Mouse (Mus musculus): ENCODE measurements around the gene Tmem41a. TPM values are rescaled to one million over a fixed set of nuclear protein-coding genes. Genes with fewer than 3 reads are reported as not detected.
"Not testable (repeated sequence)": the region's sequence is repeated elsewhere in the genome, so short reads cannot be mapped to it uniquely, and the experiment has no call there.

Tmem41a gene
- polyA plus RNA-seq (2012; rRNA removed): 4.3 and 4.7 TPM in 2 replicates

DNA sequence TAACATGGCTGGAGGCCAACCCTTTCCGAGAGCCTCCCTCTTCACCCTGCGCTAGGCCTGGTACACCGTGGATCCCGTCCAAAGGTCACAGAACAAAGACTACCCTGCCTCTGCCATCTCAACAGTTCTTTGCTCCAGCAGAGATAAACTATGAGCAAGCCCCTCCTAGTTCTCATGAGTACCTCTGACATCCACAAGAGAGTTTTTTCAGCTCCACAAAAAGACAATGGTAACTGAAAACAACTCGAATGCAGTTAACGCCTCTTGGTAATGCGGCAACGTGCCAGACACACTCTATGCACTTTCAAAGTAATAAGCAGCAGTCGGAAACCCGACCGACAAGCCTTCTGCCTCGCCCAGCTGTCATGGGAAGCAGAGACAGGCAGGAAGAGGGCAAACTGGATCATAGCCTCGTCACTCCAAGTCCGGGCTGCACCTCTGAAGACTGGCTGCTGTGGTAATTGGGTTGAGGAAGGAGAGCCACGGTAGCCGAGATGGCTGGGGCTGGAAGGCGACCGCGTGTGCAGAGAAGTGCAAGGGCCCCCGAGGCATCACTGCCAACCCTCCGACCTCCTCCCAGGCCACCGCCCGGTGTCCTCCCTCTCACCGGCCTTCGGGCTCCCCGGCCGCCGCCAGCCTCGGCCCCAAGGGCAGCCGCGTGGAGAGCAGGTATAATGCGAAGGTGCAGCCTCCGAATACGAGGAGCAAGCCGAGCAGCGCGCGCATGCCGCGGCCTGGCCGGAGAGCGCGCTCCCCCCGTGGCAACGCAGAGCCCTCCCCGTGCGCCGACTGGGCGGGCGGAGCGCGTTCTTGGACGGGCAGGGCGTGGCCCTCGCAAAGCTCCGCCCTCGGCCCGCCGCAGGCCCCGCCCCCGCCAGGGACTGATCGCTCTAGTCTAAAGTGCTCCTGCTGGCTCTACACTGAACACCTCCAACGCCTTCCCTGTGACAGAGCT, at the start of gene Tmem41a:
TSS of gene Tmem41a (minus strand) at position 792 of the 955 bp plus-strand sequence.
- no peak within 1 kb of the TSS for H3K27ac ChIP-seq (ENCODE audit: insufficient read depth, low read length)
- TF ChIP-seq POLR2A (IDR thresholded peaks at IDR 0.05; ENCODE audit: low read depth, low read length) (no peak), CTCF (IDR thresholded peaks at IDR 0.05; ENCODE audit: extremely low read depth, insufficient read depth, insufficient read length, insufficient replicate concordance) (no peak)

DNA sequence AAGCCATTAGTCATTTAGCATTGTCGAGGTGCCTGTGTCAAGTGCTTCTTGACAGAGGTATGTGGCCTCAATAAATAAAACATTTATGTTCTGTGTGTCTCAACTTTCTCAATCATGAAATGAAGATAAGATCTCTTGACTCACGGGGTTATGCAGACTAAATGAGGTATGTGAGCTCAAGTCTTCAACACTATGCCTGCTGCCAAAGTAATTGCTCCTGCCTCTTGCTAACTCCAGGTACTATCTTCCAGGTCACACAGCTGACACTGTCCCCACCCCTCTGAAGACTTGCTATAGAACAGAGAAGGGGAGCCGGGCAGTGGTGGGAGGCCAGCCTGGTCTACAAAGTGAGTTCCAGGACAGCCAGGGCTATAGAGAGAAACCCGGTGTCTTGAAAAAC, 49.0 kb upstream of the Tmem41a start:
- WGBS: 56% methylated on average over 4 of the region's 4 CpGs
- no peak for DNase-seq (ENCODE audit: low read depth in 1 of 2, low spot score in 2 of 2)
- no peaks in the 10 kb centered on the region for H3K27me3 ChIP-seq (ENCODE audit: control insufficient read depth, insufficient read depth, low read length)

More for the DNA sequence above, at the start of gene Tmem41a:
- H3K36me3 ChIP-seq (ENCODE audit: control insufficient read depth, insufficient read depth, low read length): no peaks in the 10 kb centered on the region
- WGBS: 4% methylated on average over 63 of the region's 63 CpGs
- peak within 1 kb of the TSS; percentile 70 for H3K4me3 ChIP-seq (ENCODE audit: extremely low read depth, insufficient read depth, insufficient read length)
- peak; percentile 32 to 82 for DNase-seq (ENCODE audit: low read depth in 1 of 2, low spot score in 2 of 2)
- no peaks in the 10 kb centered on the region for H3K27me3 ChIP-seq (ENCODE audit: control insufficient read depth, insufficient read depth, low read length)
- H3K4me1 ChIP-seq (ENCODE audit: control insufficient read depth, insufficient read depth, insufficient read length): peaks cover 3% of the 10 kb centered on the region; the same call in 1 of the 2 replicates

DNA sequence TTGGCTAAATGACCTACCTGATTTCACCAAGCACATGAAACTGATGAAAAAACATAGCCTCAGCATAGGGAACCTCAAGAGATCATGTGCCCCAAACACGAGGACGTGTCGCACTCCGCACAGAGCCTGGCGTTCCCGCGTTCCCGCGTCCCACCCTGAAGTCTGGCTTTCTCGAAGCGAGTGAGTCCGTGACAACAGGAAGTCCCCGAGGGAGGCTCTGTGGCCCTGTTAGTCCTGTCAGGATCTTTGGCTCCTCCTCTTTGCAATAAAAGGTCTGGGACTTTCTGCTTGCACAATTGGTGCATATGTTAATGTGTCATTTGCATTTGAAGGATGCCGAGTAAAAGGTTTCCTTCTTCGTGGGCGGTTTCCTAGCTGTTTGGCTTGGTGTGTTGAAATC, 48.0 kb upstream of the Tmem41a start, which contains the start of gene Liph:
TSS of gene Liph (minus strand) at position 360 of the 400 bp plus-strand sequence.
- Histone ChIP-seq H3K27ac (ENCODE audit: insufficient read depth, low read length) (no peak within 1 kb of the TSS), H3K36me3 (ENCODE audit: control insufficient read depth, insufficient read depth, low read length) (no peaks in the 10 kb centered on the region), H3K27me3 (ENCODE audit: control insufficient read depth, insufficient read depth, low read length) (no peaks in the 10 kb centered on the region), H3K4me3 (ENCODE audit: extremely low read depth, insufficient read depth, insufficient read length) (peak within 1 kb of the TSS; percentile 21; the same call in 1 of the 2 replicates), H3K4me1 (ENCODE audit: control insufficient read depth, insufficient read depth, insufficient read length) (no peaks in the 10 kb centered on the region)
- 32% methylated on average over 16 of the region's 16 CpGs for WGBS
- no peak for DNase-seq (ENCODE audit: low read depth in 1 of 2, low spot score in 2 of 2)
- no peak for TF ChIP-seq POLR2A (IDR thresholded peaks at IDR 0.05; ENCODE audit: low read depth, low read length)
- TF ChIP-seq CTCF (IDR thresholded peaks at IDR 0.05; ENCODE audit: extremely low read depth, insufficient read depth, insufficient read length, insufficient replicate concordance): no peak

More for the DNA sequence above, 49.0 kb upstream of the Tmem41a start:
- TF ChIP-seq CTCF (IDR thresholded peaks at IDR 0.05; ENCODE audit: extremely low read depth, insufficient read depth, insufficient read length, insufficient replicate concordance): no peak
- no peak for TF ChIP-seq POLR2A (IDR thresholded peaks at IDR 0.05; ENCODE audit: low read depth, low read length)
- no peaks in the 10 kb centered on the region for H3K4me1 ChIP-seq (ENCODE audit: control insufficient read depth, insufficient read depth, insufficient read length)
- no peak overlapping the region for H3K4me3 ChIP-seq (ENCODE audit: extremely low read depth, insufficient read depth, insufficient read length)
- no peaks in the 10 kb centered on the region for H3K36me3 ChIP-seq (ENCODE audit: control insufficient read depth, insufficient read depth, low read length)
- H3K27ac ChIP-seq (ENCODE audit: insufficient read depth, low read length): no peak overlapping the region

DNA sequence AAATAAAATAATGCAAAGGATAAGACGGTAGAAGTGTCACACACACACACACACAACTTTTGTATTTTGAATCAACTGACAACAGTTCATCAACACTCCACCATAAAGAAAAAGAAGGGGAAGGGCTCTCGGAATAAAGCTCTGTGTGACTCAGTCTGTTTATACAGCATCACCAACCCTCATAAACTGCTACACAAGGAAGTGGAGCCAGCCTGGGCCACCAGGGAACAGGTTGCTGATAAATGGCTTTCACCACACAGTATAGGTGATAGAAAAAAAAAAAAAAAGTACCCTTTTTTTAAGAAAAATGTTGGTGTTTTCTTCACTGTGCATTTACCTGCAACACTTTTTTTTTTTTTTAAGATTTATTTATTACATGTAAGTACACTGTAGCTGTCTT, 44.4 kb upstream of the Tmem41a start:
- Histone ChIP-seq H3K36me3 (ENCODE audit: control insufficient read depth, insufficient read depth, low read length) (no peaks in the 10 kb centered on the region), H3K27me3 (ENCODE audit: control insufficient read depth, insufficient read depth, low read length) (no peaks in the 10 kb centered on the region), H3K4me3 (ENCODE audit: extremely low read depth, insufficient read depth, insufficient read length) (no peak overlapping the region), H3K27ac (ENCODE audit: insufficient read depth, low read length) (no peak overlapping the region), H3K4me1 (ENCODE audit: control insufficient read depth, insufficient read depth, insufficient read length) (no peaks in the 10 kb centered on the region)
- WGBS: 89% methylated on average over 2 of the region's 2 CpGs
- no peak for DNase-seq (ENCODE audit: low read depth in 1 of 2, low spot score in 2 of 2)
- no peak for TF ChIP-seq CTCF (IDR thresholded peaks at IDR 0.05; ENCODE audit: extremely low read depth, insufficient read depth, insufficient read length, insufficient replicate concordance)
- no peak for TF ChIP-seq POLR2A (IDR thresholded peaks at IDR 0.05; ENCODE audit: low read depth, low read length)

DNA sequence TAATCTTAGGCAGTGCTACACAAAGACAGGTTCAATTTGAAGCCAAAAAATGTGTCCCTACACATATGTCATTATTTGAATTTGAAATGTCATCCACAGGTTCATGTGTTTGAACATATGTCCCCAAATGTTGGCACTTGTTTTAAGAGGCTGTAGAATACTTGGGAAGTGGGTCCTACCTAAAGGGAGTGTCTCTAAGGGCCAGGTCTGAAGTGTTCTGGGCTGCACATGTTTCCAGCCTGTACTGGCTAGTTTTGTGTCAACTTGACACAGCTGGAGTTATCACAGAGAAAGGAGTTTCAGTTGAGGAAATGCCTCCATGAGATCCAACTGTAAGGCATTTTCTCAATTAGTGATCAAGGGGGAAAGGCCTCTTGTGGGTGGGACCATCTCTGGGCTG, 43.5 kb upstream of the Tmem41a start:
- not testable (repeated sequence) for H3K27ac ChIP-seq (ENCODE audit: insufficient read depth, low read length); H3K36me3 ChIP-seq (ENCODE audit: control insufficient read depth, insufficient read depth, low read length); H3K4me1 ChIP-seq (ENCODE audit: control insufficient read depth, insufficient read depth, insufficient read length); H3K27me3 ChIP-seq (ENCODE audit: control insufficient read depth, insufficient read depth, low read length); DNase-seq (ENCODE audit: low read depth in 1 of 2, low spot score in 2 of 2); H3K4me3 ChIP-seq (ENCODE audit: extremely low read depth, insufficient read depth, insufficient read length)

DNA sequence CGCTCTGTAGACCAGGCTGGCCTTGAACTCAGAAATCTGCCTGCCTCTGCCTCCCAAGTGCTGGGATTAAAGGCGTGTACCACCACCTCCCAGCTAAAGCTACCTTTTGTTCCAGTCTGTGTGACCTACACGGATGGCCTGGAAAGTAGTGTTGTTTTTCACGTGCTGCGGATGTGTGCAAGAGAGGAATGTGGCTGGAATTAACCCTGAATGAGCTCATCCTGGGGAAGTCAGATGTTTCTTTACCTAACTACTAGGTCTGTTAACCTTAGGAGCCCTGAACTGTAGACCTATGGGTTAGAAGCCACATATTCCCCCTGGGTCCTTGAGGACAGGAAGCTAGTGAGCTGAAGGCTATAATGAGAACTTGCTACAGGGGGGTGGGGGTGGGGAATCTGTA, 40.6 kb upstream of the Tmem41a start:
- no peaks in the 10 kb centered on the region for H3K4me1 ChIP-seq (ENCODE audit: control insufficient read depth, insufficient read depth, insufficient read length)
- H3K27me3 ChIP-seq (ENCODE audit: control insufficient read depth, insufficient read depth, low read length): no peaks in the 10 kb centered on the region
- H3K27ac ChIP-seq (ENCODE audit: insufficient read depth, low read length): no peak overlapping the region
- no peak for DNase-seq (ENCODE audit: low read depth in 1 of 2, low spot score in 2 of 2)
- H3K36me3 ChIP-seq (ENCODE audit: control insufficient read depth, insufficient read depth, low read length): no peaks in the 10 kb centered on the region
- WGBS: 83% methylated on average over 5 of the region's 5 CpGs
- H3K4me3 ChIP-seq (ENCODE audit: extremely low read depth, insufficient read depth, insufficient read length): no peak overlapping the region
- no peak for TF ChIP-seq CTCF (IDR thresholded peaks at IDR 0.05; ENCODE audit: extremely low read depth, insufficient read depth, insufficient read length, insufficient replicate concordance)
- TF ChIP-seq POLR2A (IDR thresholded peaks at IDR 0.05; ENCODE audit: low read depth, low read length): no peak

DNA sequence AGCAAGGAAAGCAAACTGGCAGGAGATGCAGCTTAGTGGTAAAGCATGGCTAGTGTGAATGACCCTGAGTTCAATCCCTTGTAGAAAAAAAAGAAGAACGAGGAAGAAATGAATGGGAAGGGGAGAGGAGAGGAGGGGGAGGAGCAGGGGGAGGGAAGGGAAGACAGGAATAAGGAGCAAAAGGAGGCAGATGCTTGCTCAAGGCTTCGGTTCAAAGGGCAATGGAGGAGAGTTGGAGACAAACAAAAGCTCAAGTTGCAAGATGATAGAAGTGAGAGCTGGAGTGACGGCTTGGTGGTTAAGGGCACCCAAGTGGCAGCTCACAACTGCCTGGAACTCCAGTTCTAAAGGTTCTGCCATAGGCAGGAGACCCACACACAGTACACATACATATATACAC, 38.8 kb upstream of the Tmem41a start:
- no peak overlapping the region for H3K4me3 ChIP-seq (ENCODE audit: extremely low read depth, insufficient read depth, insufficient read length)
- H3K4me1 ChIP-seq (ENCODE audit: control insufficient read depth, insufficient read depth, insufficient read length): no peaks in the 10 kb centered on the region
- H3K27me3 ChIP-seq (ENCODE audit: control insufficient read depth, insufficient read depth, low read length): no peaks in the 10 kb centered on the region
- no peaks in the 10 kb centered on the region for H3K36me3 ChIP-seq (ENCODE audit: control insufficient read depth, insufficient read depth, low read length)
- no peak for DNase-seq (ENCODE audit: low read depth in 1 of 2, low spot score in 2 of 2)
- no peak for TF ChIP-seq CTCF (IDR thresholded peaks at IDR 0.05; ENCODE audit: extremely low read depth, insufficient read depth, insufficient read length, insufficient replicate concordance)
- no peak for TF ChIP-seq POLR2A (IDR thresholded peaks at IDR 0.05; ENCODE audit: low read depth, low read length)
- no peak overlapping the region for H3K27ac ChIP-seq (ENCODE audit: insufficient read depth, low read length)
- WGBS: 73% methylated on average over 3 of the region's 3 CpGs
